ENCODE assay signal across 10 mouse cellular contexts in the genomic region with DNA sequence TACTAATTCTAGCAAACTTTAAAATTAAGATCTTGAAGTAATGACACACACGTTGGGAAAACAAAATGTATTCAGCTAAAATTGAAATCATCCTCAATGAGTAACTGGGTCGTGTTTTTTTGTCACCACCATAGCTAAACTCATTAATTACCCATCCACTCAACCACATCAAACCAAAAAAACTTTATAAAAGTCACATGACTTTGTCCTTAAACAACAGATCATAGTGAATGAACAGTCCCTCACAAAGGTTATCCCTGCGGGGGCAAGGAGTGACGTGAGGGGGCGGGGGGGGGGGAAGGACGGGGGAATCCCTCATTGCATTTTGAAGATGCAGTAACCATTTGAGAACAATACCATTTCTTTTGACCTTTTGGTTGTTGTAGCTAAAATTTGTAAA. TPM values are rescaled to one million over a fixed set of nuclear protein-coding genes. Genes with fewer than 3 reads are reported as not detected.
DNase-seq lines count a peak whose midpoint lies in the region; ATAC-seq and TF ChIP-seq lines count a peak whose summit lies in the region.
"Had no signal": no experiment of that assay in that cellular context is flagged by ENCODE, and none has a peak within 500 bp of the region (broad histone marks: within the 10 kb centered on the region; RNA-seq: fewer than 3 reads in every experiment).

No protein-coding gene starts in this region.

- H3K9ac ChIP-seq in kidney, postnatal 0 days (ENCODE audit: low read depth, low read length): no peak overlapping the region
- H3K9ac ChIP-seq in hindbrain, embryonic 12.5 days: no peak overlapping the region
- H3K9ac ChIP-seq in midbrain, embryonic 15.5 days: no peak overlapping the region

- H3K4me1 ChIP-seq in kidney, postnatal 0 days (replicated peaks; ENCODE audit: insufficient read depth, low read length): no peaks in the 10 kb centered on the region
- no peaks in the 10 kb centered on the region for H3K4me1 ChIP-seq in hindbrain, embryonic 12.5 days
- H3K4me1 ChIP-seq in midbrain, embryonic 15.5 days: no peaks in the 10 kb centered on the region

- H3K9me3 ChIP-seq in kidney, postnatal 0 days (replicated peaks; ENCODE audit: low read length): no peaks in the 10 kb centered on the region
- no peaks in the 10 kb centered on the region for H3K9me3 ChIP-seq in hindbrain, embryonic 12.5 days (replicated peaks)
- H3K9me3 ChIP-seq in midbrain, embryonic 15.5 days: no peaks in the 10 kb centered on the region

- WGBS in kidney, postnatal 0 days: no CpG with 5 or more reads among the region's 6 CpGs
- 53% methylated on average over 6 of the region's 6 CpGs for WGBS in hindbrain, embryonic 12.5 days
- WGBS in midbrain, embryonic 15.5 days: 43% methylated on average over 5 of the region's 6 CpGs

- peak; percentile 0 for DNase-seq in embryo, embryonic 9.5 days (ENCODE audit: extremely low spot score)
- no peak for DNase-seq in embryo, embryonic 11 days
- DNase-seq in kidney, postnatal 0 days (ENCODE audit: low spot score): no peak
- DNase-seq in kidney, adult 8-10 months: no peak
- DNase-seq in adipocyte (ENCODE audit: low spot score): no peak
- DNase-seq: kidney, adult 18-20 months had no signal

- H3K36me3 ChIP-seq in kidney, postnatal 0 days (ENCODE audit: insufficient read depth, low read length): no peaks in the 10 kb centered on the region
- no peaks in the 10 kb centered on the region for H3K36me3 ChIP-seq in hindbrain, embryonic 12.5 days
- H3K36me3 ChIP-seq in midbrain, embryonic 15.5 days (replicated peaks): no peaks in the 10 kb centered on the region

- no peak overlapping the region for H3K4me3 ChIP-seq in kidney, postnatal 0 days (replicated peaks; ENCODE audit: low read depth, low read length)
- no peak overlapping the region for H3K4me3 ChIP-seq in hindbrain, embryonic 12.5 days
- H3K4me3 ChIP-seq in midbrain, embryonic 15.5 days: peak overlapping the region; percentile 44; the same call in 1 of the 2 replicates

- peak overlapping the region; percentile 23; the same call in 1 of the 2 replicates for H3K4me2 ChIP-seq in kidney, postnatal 0 days (ENCODE audit: low read length)
- H3K4me2 ChIP-seq in hindbrain, embryonic 12.5 days (replicated peaks): 0 out of 2 replicates have a peak overlapping the region, but pooled peaks have one; percentile 8
- H3K4me2 ChIP-seq in midbrain, embryonic 15.5 days: peak overlapping the region; percentile 22; the same call in 1 of the 2 replicates

- no peak for ATAC-seq in kidney, postnatal 0 days (replicated peaks; ENCODE audit: low FRiP score, low read depth)
- no peak for ATAC-seq in hindbrain, embryonic 12.5 days (ENCODE audit: low FRiP score)
- peak; percentile 50 for ATAC-seq in midbrain, embryonic 15.5 days (replicated peaks)
- ATAC-seq in frontal cortex, adult (ENCODE audit: low TSS enrichment): no peak

- H3K27me3 ChIP-seq in kidney, postnatal 0 days (ENCODE audit: insufficient read depth, low read length): no peaks in the 10 kb centered on the region
- no peaks in the 10 kb centered on the region for H3K27me3 ChIP-seq in hindbrain, embryonic 12.5 days
- no peaks in the 10 kb centered on the region for H3K27me3 ChIP-seq in midbrain, embryonic 15.5 days (replicated peaks)

- H3K27ac ChIP-seq in kidney, postnatal 0 days: no peak overlapping the region
- H3K27ac ChIP-seq in hindbrain, embryonic 12.5 days: no peak overlapping the region
- no peak overlapping the region for H3K27ac ChIP-seq in midbrain, embryonic 15.5 days

- TF ChIP-seq CTCF in kidney, postnatal 0 days (IDR thresholded peaks at IDR 0.05; ENCODE audit: low read depth): no peak

RNA-seq across cellular contexts. Expression of a gene that starts 0.6 kb away (rescaled TPM):
- 15.4 and 17.3 TPM in 2 replicates for polyA plus RNA-seq in kidney, postnatal 0 days (2015; fragmentation: Nextera tagmentation; extraction: Ambion mirVana)
- 16.5 and 18.9 TPM in 2 replicates for polyA plus RNA-seq in hindbrain, embryonic 12.5 days (2016; fragmentation: Nextera tagmentation; extraction: Ambion mirVana)
- polyA plus RNA-seq in midbrain, embryonic 15.5 days (2015; fragmentation: Nextera tagmentation; extraction: Ambion mirVana): 6.7 and 7.1 TPM in 2 replicates
- polyA plus RNA-seq: macrophage had no signal

RNA-seq across cellular contexts. Expression of a gene that starts 40.3 kb away (rescaled TPM):
- 33.7 and 36.9 TPM in 2 replicates for polyA plus RNA-seq in kidney, postnatal 0 days (2015; fragmentation: Nextera tagmentation; extraction: Ambion mirVana)
- polyA plus RNA-seq in hindbrain, embryonic 12.5 days (2016; fragmentation: Nextera tagmentation; extraction: Ambion mirVana): 18.2 and 21.6 TPM in 2 replicates
- polyA plus RNA-seq in midbrain, embryonic 15.5 days (2015; fragmentation: Nextera tagmentation; extraction: Ambion mirVana): 13.8 and 14.1 TPM in 2 replicates
- polyA plus RNA-seq: macrophage had no signal
